Mouse (Mus musculus) limb, embryonic 11.5 days (tissue): ENCODE measurements around the gene Cldn34d. TPM values are rescaled to one million over a fixed set of nuclear protein-coding genes. Genes with fewer than 3 reads are reported as not detected.

Source experiments
- ATAC-seq: fragments of 200-750 bp; cut with Nextera tagmentation; 2 replicates; pipeline ENCODE4 v1.8.0; 2017; ENCODE audit warnings: low read depth; ENCODE audit not compliant: insufficient number of reproducible peaks, low FRiP score, low TSS enrichment
- DNase-seq: peaks from one replicate; pipeline ENCODE4 v3.0.0-alpha.2; 2015; ENCODE audit warnings: low spot score
- H3K27ac ChIP-seq: fragments of 300-500 bp; sonication (generic); replicated peaks from 2 replicates; pipeline ENCODE4 v1.5.1; 2014; ENCODE audit warnings: low read depth, mild to moderate bottlenecking, low read length
- H3K27me3 ChIP-seq: fragments of 300-500 bp; sonication (generic); 2 replicates; pipeline ENCODE4 v1.6.1; 2014; ENCODE audit warnings: mild to moderate bottlenecking, low read length, mixed read lengths; ENCODE audit not compliant: control insufficient read depth, insufficient read depth
- H3K36me3 ChIP-seq: fragments of 300-500 bp; sonication (generic); 2 replicates; pipeline ENCODE4 v1.6.1; 2014; ENCODE audit warnings: mild to moderate bottlenecking, low read length, moderate library complexity, mixed read lengths; ENCODE audit not compliant: control insufficient read depth, insufficient read depth
- H3K4me1 ChIP-seq: fragments of 300-500 bp; sonication (generic); 2 replicates; pipeline ENCODE4 v1.6.1; 2014; ENCODE audit warnings: low read length, mixed read lengths; ENCODE audit not compliant: control insufficient read depth, insufficient read depth
- H3K4me2 ChIP-seq: fragments of 300-500 bp; sonication (generic); 2 replicates; pipeline ENCODE4 v1.6.1; 2014; ENCODE audit warnings: low read depth, mild to moderate bottlenecking, moderate library complexity; ENCODE audit not compliant: severe bottlenecking
- H3K4me3 ChIP-seq: fragments of 300-500 bp; sonication (generic); 2 replicates; pipeline ENCODE4 v1.5.1; 2014; ENCODE audit warnings: low read depth, low read length
- H3K9ac ChIP-seq: fragments of 300-500 bp; sonication (generic); 2 replicates; pipeline ENCODE4 v1.6.1; 2014; ENCODE audit warnings: mild to moderate bottlenecking, low read length
- H3K9me3 ChIP-seq: fragments of 300-500 bp; sonication (generic); 2 replicates; pipeline ENCODE4 v1.6.1; 2016; ENCODE audit warnings: low read length; ENCODE audit not compliant: control insufficient read depth
- WGBS: fragments of 180-500 bp; shearing (Covaris S2); extraction: QIAGEN DNeasy Blood & Tissue Kit; methylation state at CpG from one replicate; pipeline ENCODE4 v1.1.7; 2014; 5-methylcytosine and 5-hydroxymethylcytosine counted together
- polyA plus RNA-seq: library from polyadenylated mRNA; unstranded; fragments of >200 nt; fragmentation: Nextera tagmentation; extraction: Ambion mirVana; gene quantifications from 2 replicates; pipeline ENCODE4 v1.2.1, GENCODE M21; 2014

Cldn34d gene
- polyA plus RNA-seq: not detected in 2 replicates

GRCm38 (mm10) chrX:76602824-76603223 is at the start of gene Cldn34d:
Gene Cldn34d, minus strand, starts transcription at chrX:76602924.
- no peak within 1 kb of the TSS for H3K4me2 ChIP-seq
- WGBS: 83% methylated on average over 1 of the region's 1 CpGs
- no peak within 1 kb of the TSS for H3K9ac ChIP-seq
- H3K36me3 ChIP-seq: no peaks in the 10 kb centered on the region
- ATAC-seq (no peak), DNase-seq (no peak)
- H3K27me3 ChIP-seq: no peaks in the 10 kb centered on the region
- no peaks in the 10 kb centered on the region for H3K9me3 ChIP-seq
- no peaks in the 10 kb centered on the region for H3K4me1 ChIP-seq
- no peak within 1 kb of the TSS for H3K27ac ChIP-seq
- H3K4me3 ChIP-seq: no peak within 1 kb of the TSS

GRCm38 (mm10) chrX:76598459-76599206 is 4.1 kb downstream of the Cldn34d start:
- no peaks in the 10 kb centered on the region for H3K27me3 ChIP-seq
- 48% methylated on average over 6 of the region's 6 CpGs for WGBS
- H3K4me3 ChIP-seq: no peak overlapping the region
- DNase-seq: peak; percentile 74
- H3K27ac ChIP-seq: no peak overlapping the region
- H3K9ac ChIP-seq: no peak overlapping the region
- H3K4me2 ChIP-seq: no peak overlapping the region
- no peaks in the 10 kb centered on the region for H3K36me3 ChIP-seq
- no peaks in the 10 kb centered on the region for H3K9me3 ChIP-seq
- H3K4me1 ChIP-seq: no peaks in the 10 kb centered on the region
- peak; percentile 100 for ATAC-seq

Other genes with a start within 250 kb of the Cldn34d start
- gene Cldn34b4, start 209.6 kb downstream of the Cldn34d start, polyA plus RNA-seq: not detected in 2 replicates